Mouse (Mus musculus) intestine, embryonic 15.5 days (tissue): Measurements from ENCODE around the gene Cldn2. TPM values are rescaled to one million over a fixed set of nuclear protein-coding genes. Genes with fewer than 3 reads are reported as not detected.

Source experiments
- ATAC-seq: fragments of 200-750 bp; cut with Nextera tagmentation; 2 replicates; pipeline ENCODE4 v1.8.0; 2017; ENCODE audit warnings: moderate TSS enrichment, moderate library complexity
- H3K27ac ChIP-seq: fragments of 300-500 bp; sonication (generic); 2 replicates; pipeline ENCODE4 v1.5.1; 2015; ENCODE audit warnings: mild to moderate bottlenecking, inconsistent platforms
- H3K27me3 ChIP-seq: fragments of 300-500 bp; sonication (generic); replicated peaks from 2 replicates; pipeline ENCODE4 v1.6.1; 2015; ENCODE audit warnings: inconsistent platforms
- H3K36me3 ChIP-seq: fragments of 300-500 bp; sonication (generic); 2 replicates; pipeline ENCODE4 v1.6.1; 2015; ENCODE audit warnings: inconsistent platforms
- H3K4me1 ChIP-seq: fragments of 300-500 bp; sonication (generic); replicated peaks from 2 replicates; pipeline ENCODE4 v1.6.1; 2015; ENCODE audit warnings: inconsistent platforms
- H3K4me2 ChIP-seq: fragments of 300-500 bp; sonication (generic); replicated peaks from 2 replicates; pipeline ENCODE4 v1.6.1; 2015; ENCODE audit warnings: mild to moderate bottlenecking, inconsistent platforms
- H3K4me3 ChIP-seq: fragments of 300-500 bp; sonication (generic); replicated peaks from 2 replicates; pipeline ENCODE4 v1.5.1; 2015; ENCODE audit warnings: inconsistent platforms
- H3K9ac ChIP-seq: fragments of 300-500 bp; sonication (generic); 2 replicates; pipeline ENCODE4 v1.6.1; 2015; ENCODE audit warnings: inconsistent platforms
- H3K9me3 ChIP-seq: fragments of 300-500 bp; sonication (generic); 2 replicates; pipeline ENCODE4 v1.6.1; 2016; ENCODE audit warnings: inconsistent platforms
- WGBS: fragments of 180-500 bp; shearing (Covaris S2); methylation state at CpG from one replicate; pipeline ENCODE4 v1.1.7; 2015; 5-methylcytosine and 5-hydroxymethylcytosine counted together
- polyA plus RNA-seq: library from polyadenylated mRNA; unstranded; fragments of >200 nt; fragmentation: Nextera tagmentation; extraction: Ambion mirVana; gene quantifications from 2 replicates; pipeline ENCODE4 v1.2.1, GENCODE M21; 2015

Gene Cldn2
- polyA plus RNA-seq, 1 experiment from 2014 or later, result 54.1 TPM

- Histone ChIP-seq H3K9ac (no peak overlapping the region), H3K9me3 (no peaks in the 10 kb centered on the region), H3K4me2 (0 out of 2 replicates have a peak overlapping the region, but pooled peaks have one; percentile 4), H3K27ac (0 out of 2 replicates have a peak overlapping the region, but pooled peaks have one; percentile 22), H3K27me3 (no peaks in the 10 kb centered on the region), H3K4me1 (no peaks in the 10 kb centered on the region), H3K36me3 (no peaks in the 10 kb centered on the region), H3K4me3 (no peak overlapping the region)
- 65% methylated on average over 3 of the region's 3 CpGs for WGBS
- peak; percentile 85 for ATAC-seq
These were observed 12.1 kb downstream of the Cldn2 start for GRCm38 (mm10) chrX:139812636-139813298.

GRCm38 (mm10) chrX:139813299-139814002, 12.8 kb downstream of the Cldn2 start:
- Histone ChIP-seq H3K9ac (no peak overlapping the region), H3K4me1 (no peaks in the 10 kb centered on the region), H3K27me3 (no peaks in the 10 kb centered on the region), H3K36me3 (no peaks in the 10 kb centered on the region), H3K4me3 (no peak overlapping the region), H3K27ac (0 out of 2 replicates have a peak overlapping the region, but pooled peaks have one; percentile 44), H3K9me3 (no peaks in the 10 kb centered on the region), H3K4me2 (no peak overlapping the region)
- peak; percentile 13 for ATAC-seq
- WGBS, result 76% methylated on average over 9 of the region's 9 CpGs

GRCm38 (mm10) chrX:139814018-139814635, 13.5 kb downstream of the Cldn2 start:
- Histone ChIP-seq H3K27me3 (no peaks in the 10 kb centered on the region), H3K9ac (no peak overlapping the region), H3K4me2 (no peak overlapping the region), H3K4me1 (no peaks in the 10 kb centered on the region), H3K9me3 (no peaks in the 10 kb centered on the region), H3K4me3 (no peak overlapping the region), H3K27ac (0 out of 2 replicates have a peak overlapping the region, but pooled peaks have one; percentile 44), H3K36me3 (no peaks in the 10 kb centered on the region)
- ATAC-seq, result peak; percentile 51
- WGBS, result 71% methylated on average over 8 of the region's 8 CpGs

GRCm38 (mm10) chrX:139815201-139815600, 14.6 kb downstream of the Cldn2 start:
- WGBS, result 67% methylated on average over 5 of the region's 5 CpGs
- no peaks in the 10 kb centered on the region for H3K36me3 ChIP-seq
- H3K27ac ChIP-seq, result no peak overlapping the region

GRCm38 (mm10) chrX:139825402-139825801, 24.8 kb downstream of the Cldn2 start:
- 88% methylated on average over 1 of the region's 1 CpGs for WGBS
- Histone ChIP-seq H3K4me1 (no peaks in the 10 kb centered on the region), H3K4me2 (no peak overlapping the region), H3K9me3 (no peaks in the 10 kb centered on the region), H3K27ac (no peak overlapping the region), H3K36me3 (no peaks in the 10 kb centered on the region), H3K27me3 (no peaks in the 10 kb centered on the region), H3K9ac (no peak overlapping the region), H3K4me3 (no peak overlapping the region)
- ATAC-seq, result no peak

More at GRCm38 (mm10) chrX:139815201-139815600, 14.6 kb downstream of the Cldn2 start:
- H3K9ac ChIP-seq, result no peak overlapping the region
- ATAC-seq, result no peak
- no peak overlapping the region for H3K4me2 ChIP-seq
- no peak overlapping the region for H3K4me3 ChIP-seq
- no peaks in the 10 kb centered on the region for H3K4me1 ChIP-seq
- no peaks in the 10 kb centered on the region for H3K9me3 ChIP-seq
- H3K27me3 ChIP-seq, result no peaks in the 10 kb centered on the region

GRCm38 (mm10) chrX:139826926-139827325, 26.3 kb downstream of the Cldn2 start:
- no peak overlapping the region for H3K27ac ChIP-seq
- ATAC-seq, result no peak
- H3K36me3 ChIP-seq, result no peaks in the 10 kb centered on the region
- no peaks in the 10 kb centered on the region for H3K9me3 ChIP-seq
- no peak overlapping the region for H3K9ac ChIP-seq
- H3K4me2 ChIP-seq, result no peak overlapping the region
- no peaks in the 10 kb centered on the region for H3K27me3 ChIP-seq
- no peak overlapping the region for H3K4me3 ChIP-seq
- 84% methylated on average over 4 of the region's 4 CpGs for WGBS
- H3K4me1 ChIP-seq, result no peaks in the 10 kb centered on the region

GRCm38 (mm10) chrX:139828363-139829092, 27.9 kb downstream of the Cldn2 start:
- WGBS, result 90% methylated on average over 6 of the region's 6 CpGs
- H3K36me3 ChIP-seq, result no peaks in the 10 kb centered on the region
- H3K4me1 ChIP-seq, result no peaks in the 10 kb centered on the region
- no peak overlapping the region for H3K4me2 ChIP-seq
- no peak overlapping the region for H3K4me3 ChIP-seq
- no peak for ATAC-seq
- no peaks in the 10 kb centered on the region for H3K27me3 ChIP-seq
- H3K9me3 ChIP-seq, result no peaks in the 10 kb centered on the region
- H3K27ac ChIP-seq, result no peak overlapping the region
- H3K9ac ChIP-seq, result no peak overlapping the region

- Histone ChIP-seq H3K27me3 (no peaks in the 10 kb centered on the region), H3K27ac (no peak overlapping the region), H3K4me3 (no peak overlapping the region), H3K4me1 (no peaks in the 10 kb centered on the region), H3K9ac (no peak overlapping the region), H3K9me3 (no peaks in the 10 kb centered on the region), H3K36me3 (no peaks in the 10 kb centered on the region), H3K4me2 (no peak overlapping the region)
- no peak for ATAC-seq
- WGBS, result 28% methylated on average over 5 of the region's 5 CpGs
These were observed 31.8 kb downstream of the Cldn2 start for GRCm38 (mm10) chrX:139832464-139832863.

- Histone ChIP-seq H3K36me3 (no peaks in the 10 kb centered on the region), H3K9me3 (no peaks in the 10 kb centered on the region), H3K4me2 (no peak overlapping the region), H3K27ac (no peak overlapping the region), H3K4me1 (no peaks in the 10 kb centered on the region), H3K4me3 (no peak overlapping the region), H3K9ac (no peak overlapping the region), H3K27me3 (no peaks in the 10 kb centered on the region)
- 41% methylated on average over 3 of the region's 3 CpGs for WGBS
- no peak for ATAC-seq
These were observed 38.4 kb downstream of the Cldn2 start for GRCm38 (mm10) chrX:139839057-139839456.

- H3K27me3 ChIP-seq, result no peaks in the 10 kb centered on the region
- H3K4me2 ChIP-seq, result no peak overlapping the region
- H3K36me3 ChIP-seq, result no peaks in the 10 kb centered on the region
- H3K4me1 ChIP-seq, result no peaks in the 10 kb centered on the region
- 79% methylated on average over 6 of the region's 6 CpGs for WGBS
- H3K4me3 ChIP-seq, result no peak overlapping the region
- no peak overlapping the region for H3K9ac ChIP-seq
- no peak for ATAC-seq
- H3K27ac ChIP-seq, result no peak overlapping the region
- no peaks in the 10 kb centered on the region for H3K9me3 ChIP-seq
These were observed 40.5 kb downstream of the Cldn2 start for GRCm38 (mm10) chrX:139841091-139841490.

GRCm38 (mm10) chrX:139854795-139855194, 54.2 kb downstream of the Cldn2 start:
- no peak overlapping the region for H3K9ac ChIP-seq
- H3K9me3 ChIP-seq, result no peaks in the 10 kb centered on the region
- no peaks in the 10 kb centered on the region for H3K4me1 ChIP-seq
- 94% methylated on average over 4 of the region's 4 CpGs for WGBS
- no peak overlapping the region for H3K4me2 ChIP-seq
- no peak overlapping the region for H3K4me3 ChIP-seq
- H3K27ac ChIP-seq, result no peak overlapping the region
- no peaks in the 10 kb centered on the region for H3K27me3 ChIP-seq
- ATAC-seq, result no peak
- H3K36me3 ChIP-seq, result no peaks in the 10 kb centered on the region

- Histone ChIP-seq H3K27ac (no peak overlapping the region), H3K4me2 (no peak overlapping the region), H3K27me3 (no peaks in the 10 kb centered on the region), H3K9ac (no peak overlapping the region), H3K9me3 (no peaks in the 10 kb centered on the region), H3K4me3 (no peak overlapping the region), H3K4me1 (no peaks in the 10 kb centered on the region), H3K36me3 (no peaks in the 10 kb centered on the region)
- WGBS, result 63% methylated on average over 5 of the region's 5 CpGs
- 0 out of 2 replicates have a peak, but pooled peaks have one; percentile 47 for ATAC-seq
These were observed 58.8 kb downstream of the Cldn2 start for GRCm38 (mm10) chrX:139859402-139859801.
